Mouse (Mus musculus) limb, embryonic 14.5 days (tissue): ENCODE data around the gene Aldh1a2. TPM values are rescaled to one million over a fixed set of nuclear protein-coding genes. Genes with fewer than 3 reads are reported as not detected.

ENCODE experiments used
- ATAC-seq: fragments of 200-750 bp; cut with Nextera tagmentation; 2 replicates; pipeline ENCODE4 v1.8.0; 2017; ENCODE audit warnings: low read depth, moderate number of reproducible peaks, moderate TSS enrichment; ENCODE audit not compliant: low FRiP score
- DNase-seq: peaks from one replicate; pipeline ENCODE4 v3.0.0-alpha.2; 2015; ENCODE audit warnings: low spot score
- H3K27ac ChIP-seq: fragments of 300-500 bp; sonication (generic); replicated peaks from 2 replicates; pipeline ENCODE4 v1.5.1; 2014; ENCODE audit warnings: low read depth, mild to moderate bottlenecking, low read length, moderate library complexity, mixed read lengths
- H3K27me3 ChIP-seq: fragments of 300-500 bp; sonication (generic); 2 replicates; pipeline ENCODE4 v1.6.1; 2014; ENCODE audit warnings: low read length, mixed read lengths; ENCODE audit not compliant: control insufficient read depth, insufficient read depth
- H3K36me3 ChIP-seq: fragments of 300-500 bp; sonication (generic); 2 replicates; pipeline ENCODE4 v1.6.1; 2014; ENCODE audit warnings: mild to moderate bottlenecking, low read length, moderate library complexity, mixed read lengths; ENCODE audit not compliant: control insufficient read depth, insufficient read depth
- H3K4me1 ChIP-seq: fragments of 300-500 bp; sonication (generic); 2 replicates; pipeline ENCODE4 v1.6.1; 2014; ENCODE audit warnings: antibody characterized with exemption, low read length, mixed read lengths; ENCODE audit not compliant: control insufficient read depth, insufficient read depth
- H3K4me2 ChIP-seq: fragments of 300-500 bp; sonication (generic); replicated peaks from 2 replicates; pipeline ENCODE4 v1.6.1; 2014; ENCODE audit warnings: low read depth, mild to moderate bottlenecking, low read length, moderate library complexity; ENCODE audit not compliant: severe bottlenecking
- H3K4me3 ChIP-seq: fragments of 300-500 bp; sonication (generic); replicated peaks from 2 replicates; pipeline ENCODE4 v1.5.1; 2014; ENCODE audit warnings: low read length
- H3K9ac ChIP-seq: fragments of 300-500 bp; sonication (generic); 2 replicates; pipeline ENCODE4 v1.6.1; 2014; ENCODE audit warnings: mild to moderate bottlenecking, low read depth, low read length, moderate library complexity; ENCODE audit not compliant: severe bottlenecking
- H3K9me3 ChIP-seq: fragments of 300-500 bp; sonication (generic); 2 replicates; pipeline ENCODE4 v1.6.1; 2016; ENCODE audit warnings: low read length; ENCODE audit not compliant: control insufficient read depth
- POLR2A ChIP-seq: fragments of 200-500 bp; IDR thresholded peaks from 2 replicates; pipeline ENCODE4 v1.8.0; 2012; ENCODE audit warnings: inconsistent platforms, mild to moderate bottlenecking, moderate library complexity, borderline replicate concordance; ENCODE audit not compliant: insufficient read depth, insufficient read length; ENCODE audit errors: extremely low read depth
- WGBS: fragments of 180-500 bp; shearing (Covaris S2); extraction: QIAGEN DNeasy Blood & Tissue Kit; methylation state at CpG from one replicate; pipeline ENCODE4 v1.1.7; 2014; 5-methylcytosine and 5-hydroxymethylcytosine counted together
- polyA plus RNA-seq, 2 experiments: library from polyadenylated mRNA; depleted of rRNA in 1 of 2; stranded (reverse) in 1 of 2; unstranded in 1 of 2; fragments of >200 nt; fragmentation: Nextera tagmentation in 1 of 2; extraction: Ambion mirVana in 1 of 2; gene quantifications; 2 replicates each; pipeline versions ENCODE4 v1.2.1 to v1.2.3; 2012 to 2014

Gene Aldh1a2
- polyA plus RNA-seq, 2 experiments, result 14.8 to 16.3 TPM

GRCm38 (mm10) chr9:71168511-71168910 lies 47.1 kb upstream of the Aldh1a2 start, which contains the start of gene Aqp9:
Gene Aqp9 (minus strand): TSS chr9:71168682.
- Histone ChIP-seq H3K27ac (no peak within 1 kb of the TSS), H3K9ac (no peak within 1 kb of the TSS), H3K27me3 (no peaks in the 10 kb centered on the region), H3K4me3 (no peak within 1 kb of the TSS), H3K4me2 (peak within 1 kb of the TSS; percentile 28; the same call in 1 of the 2 replicates), H3K36me3 (no peaks in the 10 kb centered on the region), H3K4me1 (0 out of 2 replicates have a peak, but pooled peaks cover 10% of the 10 kb centered on the region), H3K9me3 (no peaks in the 10 kb centered on the region)
- TF ChIP-seq POLR2A, result no peak
- ATAC-seq, result no peak
- 30% methylated on average over 12 of the region's 12 CpGs for WGBS
- DNase-seq, result no peak

GRCm38 (mm10) chr9:71173533-71173932 lies 42.1 kb upstream of the Aldh1a2 start:
- no peaks in the 10 kb centered on the region for H3K27me3 ChIP-seq
- H3K4me3 ChIP-seq, result no peak overlapping the region
- TF ChIP-seq POLR2A, result no peak
- no peaks in the 10 kb centered on the region for H3K9me3 ChIP-seq
- no peak overlapping the region for H3K27ac ChIP-seq
- no peak overlapping the region for H3K4me2 ChIP-seq
- no peak for DNase-seq
- no peak overlapping the region for H3K9ac ChIP-seq
- H3K4me1 ChIP-seq, result 0 out of 2 replicates have a peak, but pooled peaks cover 5% of the 10 kb centered on the region
- WGBS, result 55% methylated on average over 9 of the region's 9 CpGs
- H3K36me3 ChIP-seq, result no peaks in the 10 kb centered on the region
- no peak for ATAC-seq

- DNase-seq, result peak; percentile 23
- no peak for ATAC-seq
- no peak overlapping the region for H3K9ac ChIP-seq
- H3K4me3 ChIP-seq, result no peak overlapping the region
- H3K9me3 ChIP-seq, result no peaks in the 10 kb centered on the region
- H3K4me2 ChIP-seq, result no peak overlapping the region
- no peak overlapping the region for H3K27ac ChIP-seq
- 76% methylated on average over 5 of the region's 5 CpGs for WGBS
- no peaks in the 10 kb centered on the region for H3K36me3 ChIP-seq
- H3K4me1 ChIP-seq, result no peaks in the 10 kb centered on the region
- TF ChIP-seq POLR2A, result no peak
- H3K27me3 ChIP-seq, result no peaks in the 10 kb centered on the region
Measured at GRCm38 (mm10) chr9:71174316-71174975, 41.1 kb upstream of the Aldh1a2 start.

- no peaks in the 10 kb centered on the region; the same call in 1 of the 2 replicates for H3K4me1 ChIP-seq
Measured at GRCm38 (mm10) chr9:71175686-71176085, 39.9 kb upstream of the Aldh1a2 start.

GRCm38 (mm10) chr9:71179276-71179896 lies 36.2 kb upstream of the Aldh1a2 start:
- no peak for TF ChIP-seq POLR2A
- ATAC-seq (no peak), DNase-seq (no peak)
- Histone ChIP-seq H3K4me3 (no peak overlapping the region), H3K36me3 (no peaks in the 10 kb centered on the region), H3K9me3 (no peaks in the 10 kb centered on the region), H3K9ac (no peak overlapping the region), H3K27me3 (no peaks in the 10 kb centered on the region), H3K4me2 (no peak overlapping the region), H3K27ac (no peak overlapping the region), H3K4me1 (no peaks in the 10 kb centered on the region; the same call in 1 of the 2 replicates)
- WGBS, result 81% methylated on average over 6 of the region's 6 CpGs

More at GRCm38 (mm10) chr9:71175686-71176085, 39.9 kb upstream of the Aldh1a2 start:
- Histone ChIP-seq H3K27me3 (no peaks in the 10 kb centered on the region), H3K9me3 (no peaks in the 10 kb centered on the region), H3K4me2 (no peak overlapping the region), H3K36me3 (no peaks in the 10 kb centered on the region), H3K27ac (no peak overlapping the region), H3K4me3 (no peak overlapping the region), H3K9ac (no peak overlapping the region)
- no peak for TF ChIP-seq POLR2A
- 86% methylated on average over 1 of the region's 1 CpGs for WGBS
- no peak for ATAC-seq
- no peak for DNase-seq
